Mouse (Mus musculus): ENCODE data around the gene Col25a1. TPM values are rescaled to one million over a fixed set of nuclear protein-coding genes. Genes with fewer than 3 reads are reported as not detected.

The Col25a1 gene
- total RNA-seq, 2 experiments from 2014 or later, result 44.9 to 47.0 TPM

GRCm38 (mm10) chr3:130172764-130173163 is 41.5 kb downstream of the Col25a1 start:
- no peak overlapping the region for H3K27ac ChIP-seq
- TF ChIP-seq CTCF (IDR thresholded peaks at IDR 0.05), result no peak
- DNase-seq (ENCODE audit: extremely low spot score in 1 of 2, low spot score in 2 of 2), result no peak
- no peak overlapping the region for H3K4me3 ChIP-seq
- intact Hi-C loops (cut with DNase I), result no loop called here

- TF ChIP-seq CTCF (IDR thresholded peaks at IDR 0.05), result no peak
- H3K4me3 ChIP-seq, result peak overlapping the region; percentile 67
- intact Hi-C loops (cut with DNase I), result loop anchor here (2.0 to 10.0 kb wide), 4 partner anchors 78 to 512 kb away; no protein-coding TSS in a partner anchor
- H3K27ac ChIP-seq, result peak overlapping the region; percentile 78
- peak; percentile 68 to 83 for DNase-seq (ENCODE audit: extremely low spot score in 1 of 2, low spot score in 2 of 2)
Observed at GRCm38 (mm10) chr3:130180181-130180940, 49.1 kb downstream of the Col25a1 start.

- Histone ChIP-seq H3K4me3 (peak overlapping the region; percentile 67), H3K27ac (peak overlapping the region; percentile 78; the same call in 1 of the 2 replicates)
- intact Hi-C loops (cut with DNase I), result loop anchor here (2.0 to 10.0 kb wide), 4 partner anchors 79 to 511 kb away; no protein-coding TSS in a partner anchor
- no peak for TF ChIP-seq CTCF (IDR thresholded peaks at IDR 0.05)
- peak in 1 of 2 experiments; percentile 16 for DNase-seq (ENCODE audit: extremely low spot score in 1 of 2, low spot score in 2 of 2)
Observed at GRCm38 (mm10) chr3:130180964-130181590, 49.8 kb downstream of the Col25a1 start.

- intact Hi-C loops (cut with DNase I), result loop anchor here (2.0 to 10.0 kb wide), 4 partner anchors 79 to 511 kb away; no protein-coding TSS in a partner anchor
- Histone ChIP-seq H3K4me3 (peak overlapping the region; percentile 67), H3K27ac (no peak overlapping the region)
- no peak for TF ChIP-seq CTCF (IDR thresholded peaks at IDR 0.05)
- no peak for DNase-seq (ENCODE audit: extremely low spot score in 1 of 2, low spot score in 2 of 2)
Observed at GRCm38 (mm10) chr3:130181591-130181980, 50.3 kb downstream of the Col25a1 start.

- H3K27ac ChIP-seq, result no peak overlapping the region
Observed at GRCm38 (mm10) chr3:130182450-130182849, 51.1 kb downstream of the Col25a1 start.

GRCm38 (mm10) chr3:130185111-130185510 is 53.8 kb downstream of the Col25a1 start:
- Histone ChIP-seq H3K27ac (no peak overlapping the region), H3K4me3 (no peak overlapping the region)
- TF ChIP-seq CTCF (IDR thresholded peaks at IDR 0.05), result peak; percentile 57
- intact Hi-C loops (cut with DNase I), result loop anchor here (5.0 to 10.0 kb wide), 2 partner anchors 170 to 217 kb away; no protein-coding TSS in a partner anchor
- DNase-seq (ENCODE audit: extremely low spot score in 1 of 2, low spot score in 2 of 2), result no peak

More at GRCm38 (mm10) chr3:130182450-130182849, 51.1 kb downstream of the Col25a1 start:
- no peak for TF ChIP-seq CTCF (IDR thresholded peaks at IDR 0.05)
- no peak overlapping the region for H3K4me3 ChIP-seq
- DNase-seq (ENCODE audit: extremely low spot score in 1 of 2, low spot score in 2 of 2), result no peak
- intact Hi-C loops (cut with DNase I), result loop anchor here (5.0 to 10.0 kb wide), 3 partner anchors 80 to 510 kb away; no protein-coding TSS in a partner anchor

- intact Hi-C loops (cut with DNase I), result loop anchor here (5.0 to 10.0 kb wide), 2 partner anchors 167 to 215 kb away; no protein-coding TSS in a partner anchor
- Histone ChIP-seq H3K27ac (no peak overlapping the region), H3K4me3 (no peak overlapping the region)
- no peak for DNase-seq (ENCODE audit: extremely low spot score in 1 of 2, low spot score in 2 of 2)
- TF ChIP-seq CTCF (IDR thresholded peaks at IDR 0.05), result no peak
Observed at GRCm38 (mm10) chr3:130187588-130187987, 56.3 kb downstream of the Col25a1 start.

- DNase-seq (ENCODE audit: extremely low spot score in 1 of 2, low spot score in 2 of 2), result no peak
- H3K4me3 ChIP-seq, result no peak overlapping the region
- H3K27ac ChIP-seq, result no peak overlapping the region
- no peak for TF ChIP-seq CTCF (IDR thresholded peaks at IDR 0.05)
- intact Hi-C loops (cut with DNase I), result no loop called here
Observed at GRCm38 (mm10) chr3:130193450-130193849, 62.1 kb downstream of the Col25a1 start.

GRCm38 (mm10) chr3:130214631-130215030 is 83.3 kb downstream of the Col25a1 start:
- H3K27ac ChIP-seq, result no peak overlapping the region

GRCm38 (mm10) chr3:130216141-130216540 is 84.8 kb downstream of the Col25a1 start:
- no peak for DNase-seq (ENCODE audit: extremely low spot score in 1 of 2, low spot score in 2 of 2)
- no peak for TF ChIP-seq CTCF (IDR thresholded peaks at IDR 0.05)
- Histone ChIP-seq H3K27ac (no peak overlapping the region), H3K4me3 (no peak overlapping the region)
- intact Hi-C loops (cut with DNase I), result no loop called here

More at GRCm38 (mm10) chr3:130214631-130215030, 83.3 kb downstream of the Col25a1 start:
- no peak for DNase-seq (ENCODE audit: extremely low spot score in 1 of 2, low spot score in 2 of 2)
- intact Hi-C loops (cut with DNase I), result no loop called here
- TF ChIP-seq CTCF (IDR thresholded peaks at IDR 0.05), result no peak
- H3K4me3 ChIP-seq, result no peak overlapping the region

GRCm38 (mm10) chr3:130216646-130217045 is 85.3 kb downstream of the Col25a1 start:
- Histone ChIP-seq H3K27ac (no peak overlapping the region), H3K4me3 (no peak overlapping the region)
- DNase-seq (ENCODE audit: extremely low spot score in 1 of 2, low spot score in 2 of 2), result no peak
- intact Hi-C loops (cut with DNase I), result no loop called here
- TF ChIP-seq CTCF (IDR thresholded peaks at IDR 0.05), result no peak

- TF ChIP-seq CTCF (IDR thresholded peaks at IDR 0.05), result no peak
- intact Hi-C loops (cut with DNase I), result no loop called here
- Histone ChIP-seq H3K27ac (no peak overlapping the region), H3K4me3 (no peak overlapping the region)
- no peak for DNase-seq (ENCODE audit: extremely low spot score in 1 of 2, low spot score in 2 of 2)
Observed at GRCm38 (mm10) chr3:130217705-130218104, 86.4 kb downstream of the Col25a1 start.
